Mouse (Mus musculus) forebrain, embryonic 12.5 days (tissue): ENCODE measurements around the gene Gdf11. TPM values are rescaled to one million over a fixed set of nuclear protein-coding genes. Genes with fewer than 3 reads are reported as not detected.

Source experiments
- ATAC-seq: fragments of 200-750 bp; cut with Nextera tagmentation; 2 replicates; pipeline ENCODE4 v1.8.0; 2017; ENCODE audit warnings: moderate TSS enrichment; ENCODE audit not compliant: low FRiP score
- H3K27ac ChIP-seq: fragments of 300-500 bp; sonication (generic); 2 replicates; pipeline ENCODE4 v1.5.1; 2016; ENCODE audit warnings: mild to moderate bottlenecking
- H3K27me3 ChIP-seq: fragments of 300-500 bp; sonication (generic); 2 replicates; pipeline ENCODE4 v1.6.1; 2016; ENCODE audit warnings: mild to moderate bottlenecking
- H3K36me3 ChIP-seq: fragments of 300-500 bp; sonication (generic); replicated peaks from 2 replicates; pipeline ENCODE4 v1.6.1; 2016; ENCODE audit warnings: mild to moderate bottlenecking
- H3K4me1 ChIP-seq: fragments of 300-500 bp; sonication (generic); 2 replicates; pipeline ENCODE4 v1.6.1; 2016
- H3K4me2 ChIP-seq: fragments of 300-500 bp; sonication (generic); 2 replicates; pipeline ENCODE4 v1.6.1; 2016; ENCODE audit warnings: mild to moderate bottlenecking, moderate library complexity
- H3K4me3 ChIP-seq: fragments of 300-500 bp; sonication (generic); replicated peaks from 2 replicates; pipeline ENCODE4 v1.5.1; 2016; ENCODE audit warnings: mild to moderate bottlenecking
- H3K9ac ChIP-seq: fragments of 300-500 bp; sonication (generic); 2 replicates; pipeline ENCODE4 v1.6.1; 2016; ENCODE audit warnings: mild to moderate bottlenecking
- H3K9me3 ChIP-seq: fragments of 300-500 bp; sonication (generic); 2 replicates; pipeline ENCODE4 v1.6.1; 2016
- WGBS: fragments of 180-500 bp; shearing (Covaris S2); methylation state at CpG from one replicate; pipeline ENCODE4 v1.1.7; 2016; 5-methylcytosine and 5-hydroxymethylcytosine counted together
- polyA plus RNA-seq: library from polyadenylated mRNA; unstranded; fragments of >200 nt; fragmentation: Nextera tagmentation; extraction: Ambion mirVana; gene quantifications from 2 replicates; pipeline ENCODE4 v1.2.1, GENCODE M21; 2016

The Gdf11 gene
- polyA plus RNA-seq, 1 experiment from 2014 or later, result 9.6 TPM

DNA sequence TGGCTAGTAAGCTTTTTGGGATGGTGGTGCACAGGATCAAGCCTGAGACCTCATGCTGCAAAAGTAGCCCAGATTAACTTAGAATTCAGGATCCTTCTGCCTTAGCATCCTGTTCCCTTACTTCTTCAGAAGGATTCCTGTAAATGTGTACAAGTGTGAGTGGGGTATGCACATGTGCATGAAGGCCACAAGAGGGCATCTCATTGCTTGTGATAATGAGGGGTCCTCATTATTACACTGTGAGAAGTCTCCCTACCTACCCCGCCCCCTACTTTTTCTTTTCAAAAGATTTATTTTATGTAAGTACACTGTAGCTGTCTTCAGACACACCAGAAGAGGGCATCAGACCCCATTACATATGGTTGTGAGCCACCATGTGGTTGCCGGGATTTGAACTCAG lies 24.0 kb upstream of the Gdf11 start:
- H3K27me3 ChIP-seq, result no peaks in the 10 kb centered on the region
- H3K4me1 ChIP-seq, result peaks cover 16% of the 10 kb centered on the region
- WGBS, result 78% methylated on average over 2 of the region's 2 CpGs
- H3K9ac ChIP-seq, result no peak overlapping the region
- H3K4me2 ChIP-seq, result no peak overlapping the region
- no peak overlapping the region for H3K4me3 ChIP-seq
- H3K27ac ChIP-seq, result no peak overlapping the region
- no peaks in the 10 kb centered on the region for H3K9me3 ChIP-seq
- ATAC-seq, result no peak
- H3K36me3 ChIP-seq, result peaks cover 15% of the 10 kb centered on the region

DNA sequence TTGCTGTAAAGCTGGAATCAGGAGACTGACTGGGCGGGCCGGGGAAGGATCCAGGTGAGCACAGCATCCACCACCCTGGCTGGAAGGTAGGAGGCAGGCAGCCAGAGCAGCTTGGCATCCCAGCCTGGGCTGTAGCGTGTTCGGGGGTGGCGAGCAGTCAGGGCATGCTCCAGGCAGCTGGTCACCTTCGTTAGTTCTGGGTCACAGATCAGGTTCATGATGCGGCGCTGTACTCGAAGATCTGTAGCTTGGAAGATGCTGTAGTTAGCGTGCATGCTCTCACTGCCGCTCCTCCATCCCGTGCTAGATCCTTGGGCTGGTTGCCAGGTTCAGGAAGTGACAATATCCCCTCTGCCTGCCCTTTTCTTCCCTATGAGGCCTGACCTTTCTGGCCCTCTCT lies 22.2 kb upstream of the Gdf11 start:
- peaks cover 15% of the 10 kb centered on the region for H3K36me3 ChIP-seq
- no peak overlapping the region for H3K27ac ChIP-seq
- H3K9me3 ChIP-seq, result no peaks in the 10 kb centered on the region
- WGBS, result 85% methylated on average over 12 of the region's 12 CpGs
- no peak overlapping the region for H3K4me3 ChIP-seq
- H3K4me2 ChIP-seq, result no peak overlapping the region
- no peak overlapping the region for H3K9ac ChIP-seq
- peaks cover 22% of the 10 kb centered on the region for H3K4me1 ChIP-seq
- peaks cover 6% of the 10 kb centered on the region for H3K27me3 ChIP-seq
- no peak for ATAC-seq

DNA sequence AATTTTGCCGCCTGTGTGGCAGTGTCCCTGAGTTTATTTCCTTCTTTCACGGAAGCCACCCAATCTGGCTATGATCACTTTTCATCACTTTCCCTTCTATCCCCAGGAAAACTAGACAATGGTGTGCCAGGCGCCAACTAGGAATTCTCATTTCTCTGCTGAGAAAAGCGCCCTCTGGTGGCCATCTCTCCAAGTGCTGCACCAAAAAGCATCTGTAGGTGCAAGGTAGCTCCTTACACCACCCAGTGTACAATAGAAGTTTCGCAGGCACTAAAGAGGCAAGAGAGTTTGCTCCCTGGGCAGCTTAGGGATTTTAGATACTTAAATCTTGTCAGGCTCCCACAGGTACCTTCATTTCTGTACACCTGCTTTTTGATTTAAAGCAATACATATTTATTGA lies 21.7 kb upstream of the Gdf11 start:
- Histone ChIP-seq H3K4me2 (no peak overlapping the region), H3K27ac (no peak overlapping the region), H3K9ac (no peak overlapping the region), H3K4me1 (peaks cover 22% of the 10 kb centered on the region), H3K27me3 (peaks cover 11% of the 10 kb centered on the region), H3K4me3 (no peak overlapping the region), H3K9me3 (no peaks in the 10 kb centered on the region), H3K36me3 (peaks cover 13% of the 10 kb centered on the region)
- 6% methylated on average over 5 of the region's 5 CpGs for WGBS
- ATAC-seq, result peak; percentile 53

DNA sequence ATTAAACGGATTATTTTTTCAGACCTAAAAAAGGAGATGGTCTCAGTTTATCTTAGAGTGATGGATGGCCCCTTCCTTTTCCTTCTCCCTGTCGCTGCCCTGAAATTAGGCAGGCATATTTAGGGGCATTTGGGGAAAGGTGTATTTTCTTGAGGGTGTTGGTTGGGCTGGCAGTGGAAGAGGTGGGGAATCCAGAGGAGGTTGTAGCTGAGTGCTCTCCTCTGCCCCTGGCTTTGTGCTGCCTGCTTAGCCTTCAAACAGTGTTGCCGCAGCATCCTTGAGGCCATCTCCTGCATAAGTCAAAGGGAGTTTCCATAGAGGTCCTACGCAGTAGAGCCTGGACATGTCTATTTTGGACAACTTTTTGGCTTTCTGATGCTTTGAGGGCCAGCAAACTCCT lies 21.3 kb upstream of the Gdf11 start:
- Histone ChIP-seq H3K4me1 (peaks cover 22% of the 10 kb centered on the region), H3K9me3 (no peaks in the 10 kb centered on the region), H3K9ac (no peak overlapping the region), H3K27ac (no peak overlapping the region), H3K4me3 (no peak overlapping the region), H3K27me3 (peaks cover 14% of the 10 kb centered on the region), H3K4me2 (no peak overlapping the region), H3K36me3 (peaks cover 9% of the 10 kb centered on the region)
- ATAC-seq, result no peak
- WGBS, result 83% methylated on average over 4 of the region's 4 CpGs

DNA sequence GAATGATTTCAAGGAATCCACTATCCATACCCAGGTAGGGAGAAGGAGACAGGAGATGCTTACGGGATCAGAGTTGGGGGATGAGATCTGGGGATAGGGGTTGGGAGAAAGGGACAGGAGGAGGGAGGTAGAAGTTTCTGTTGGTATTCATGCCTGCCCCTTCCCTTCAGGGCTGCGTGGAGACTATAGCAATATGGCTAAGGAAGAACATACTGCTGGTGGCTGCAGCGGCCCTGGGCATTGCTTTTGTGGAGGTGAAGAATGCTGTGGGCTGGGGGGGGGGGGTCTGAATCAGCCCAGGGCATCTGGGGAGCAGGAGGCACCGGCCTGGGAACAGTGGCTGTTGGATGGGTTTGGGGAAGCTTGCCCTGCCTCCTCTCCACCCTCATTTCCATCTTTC lies 20.8 kb upstream of the Gdf11 start:
- Histone ChIP-seq H3K4me2 (no peak overlapping the region), H3K4me3 (no peak overlapping the region), H3K27ac (no peak overlapping the region), H3K9ac (no peak overlapping the region), H3K9me3 (no peaks in the 10 kb centered on the region), H3K4me1 (peaks cover 22% of the 10 kb centered on the region), H3K36me3 (peaks cover 4% of the 10 kb centered on the region), H3K27me3 (peaks cover 14% of the 10 kb centered on the region)
- 84% methylated on average over 4 of the region's 4 CpGs for WGBS
- ATAC-seq, result no peak

DNA sequence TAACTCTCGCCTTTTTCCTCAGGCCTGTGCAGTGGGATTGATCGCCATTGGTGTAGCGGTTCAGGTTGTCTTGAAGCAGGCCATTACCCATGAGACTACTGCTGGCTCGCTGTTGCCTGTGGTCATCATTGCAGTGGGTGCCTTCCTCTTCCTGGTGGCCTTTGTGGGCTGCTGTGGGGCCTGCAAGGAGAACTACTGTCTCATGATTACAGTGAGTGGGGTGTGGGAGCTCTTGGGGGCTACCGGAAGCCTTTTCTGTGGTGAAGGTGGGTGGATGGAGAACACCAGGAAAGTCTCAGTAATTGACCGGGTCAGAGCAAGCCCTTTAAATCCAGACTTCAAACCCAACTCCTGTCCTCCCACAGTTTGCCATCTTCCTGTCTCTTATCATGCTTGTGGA lies 19.9 kb upstream of the Gdf11 start:
- no peak overlapping the region for H3K27ac ChIP-seq
- WGBS, result 95% methylated on average over 6 of the region's 6 CpGs
- H3K9me3 ChIP-seq, result no peaks in the 10 kb centered on the region
- H3K9ac ChIP-seq, result no peak overlapping the region
- H3K4me2 ChIP-seq, result 0 out of 2 replicates have a peak overlapping the region, but pooled peaks have one; percentile 84
- peaks cover 3% of the 10 kb centered on the region for H3K36me3 ChIP-seq
- ATAC-seq, result no peak
- H3K4me1 ChIP-seq, result peaks cover 22% of the 10 kb centered on the region
- H3K4me3 ChIP-seq, result no peak overlapping the region
- peaks cover 14% of the 10 kb centered on the region for H3K27me3 ChIP-seq

DNA sequence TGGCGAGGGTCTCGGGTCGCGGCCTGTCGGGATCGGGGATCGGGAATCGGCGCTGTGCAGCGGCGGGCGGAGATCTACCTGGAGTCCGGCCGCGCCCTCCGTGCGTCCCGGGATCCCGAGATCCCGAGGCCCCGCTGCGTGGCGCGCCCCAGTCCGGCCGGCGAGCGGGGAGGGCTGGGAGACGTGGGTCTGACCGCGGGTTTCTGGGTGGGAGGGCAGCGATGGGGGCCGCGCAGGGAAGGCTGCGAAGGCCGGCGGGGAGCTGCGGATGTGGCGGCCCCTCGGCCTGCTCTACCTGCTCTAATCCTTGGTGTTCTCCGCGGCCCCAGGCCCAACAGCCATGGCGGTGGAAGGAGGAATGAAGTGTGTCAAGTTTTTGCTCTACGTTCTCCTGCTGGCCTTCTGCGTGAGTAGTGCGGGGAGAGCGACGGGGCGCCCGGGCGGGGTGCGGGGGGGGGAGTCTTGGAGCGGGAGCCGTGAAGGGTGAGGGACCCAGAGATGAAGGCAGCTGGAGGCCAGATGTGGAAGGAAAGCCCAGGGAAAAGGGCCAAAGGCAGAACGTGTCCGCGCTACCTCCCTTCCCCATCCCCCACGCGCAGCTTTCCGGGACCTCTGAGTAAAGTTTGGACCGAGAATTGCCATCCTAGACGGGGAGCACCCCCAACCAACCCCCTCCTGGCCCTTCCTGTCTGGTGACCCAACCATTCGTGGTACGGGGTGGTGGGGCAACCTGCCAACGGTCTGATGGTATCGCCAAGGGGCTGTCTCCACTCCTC lies 18.7 kb upstream of the Gdf11 start:
- no peaks in the 10 kb centered on the region for H3K9me3 ChIP-seq
- peak overlapping the region; percentile 81 for H3K4me3 ChIP-seq
- peak overlapping the region; percentile 42; the same call in 1 of the 2 replicates for H3K27ac ChIP-seq
- H3K9ac ChIP-seq, result peak overlapping the region; percentile 85
- peaks cover 3% of the 10 kb centered on the region for H3K36me3 ChIP-seq
- 4% methylated on average over 57 of the region's 66 CpGs for WGBS
- peaks cover 22% of the 10 kb centered on the region for H3K4me1 ChIP-seq
- ATAC-seq, result peak; percentile 50
- peaks cover 14% of the 10 kb centered on the region for H3K27me3 ChIP-seq
- peak overlapping the region; percentile 84 for H3K4me2 ChIP-seq

DNA sequence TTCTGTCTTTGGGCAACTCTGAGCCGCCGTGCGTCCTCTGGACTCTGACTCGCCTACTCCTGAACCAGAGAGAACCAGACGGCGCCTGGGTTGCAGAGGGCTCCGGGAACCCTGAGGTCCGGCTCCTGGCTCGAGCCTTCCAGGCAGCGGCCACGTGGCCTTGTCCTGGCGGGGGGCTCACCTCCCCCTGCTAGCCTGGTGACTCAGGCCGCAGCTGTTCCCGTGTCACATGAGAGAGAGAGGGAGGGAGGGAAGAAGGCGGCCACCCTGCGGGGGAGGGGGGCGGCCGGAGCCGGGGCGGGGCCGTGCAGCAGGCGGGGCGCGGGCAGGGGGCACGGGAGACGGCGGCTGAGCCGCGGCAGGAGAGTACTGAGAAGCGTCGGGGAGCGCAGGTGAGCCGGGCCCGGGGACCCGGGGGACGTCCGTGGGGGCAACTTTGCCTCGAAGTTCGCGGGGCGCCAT lies 18.1 kb upstream of the Gdf11 start:
- Histone ChIP-seq H3K4me1 (peaks cover 22% of the 10 kb centered on the region), H3K4me2 (peak overlapping the region; percentile 84), H3K36me3 (peaks cover 3% of the 10 kb centered on the region), H3K4me3 (peak overlapping the region; percentile 81), H3K9me3 (no peaks in the 10 kb centered on the region), H3K27me3 (peaks cover 14% of the 10 kb centered on the region), H3K9ac (peak overlapping the region; percentile 85), H3K27ac (peak overlapping the region; percentile 42; the same call in 1 of the 2 replicates)
- ATAC-seq, result peak; percentile 73
- WGBS, result under 1% methylated on average over 35 of the region's 41 CpGs

DNA sequence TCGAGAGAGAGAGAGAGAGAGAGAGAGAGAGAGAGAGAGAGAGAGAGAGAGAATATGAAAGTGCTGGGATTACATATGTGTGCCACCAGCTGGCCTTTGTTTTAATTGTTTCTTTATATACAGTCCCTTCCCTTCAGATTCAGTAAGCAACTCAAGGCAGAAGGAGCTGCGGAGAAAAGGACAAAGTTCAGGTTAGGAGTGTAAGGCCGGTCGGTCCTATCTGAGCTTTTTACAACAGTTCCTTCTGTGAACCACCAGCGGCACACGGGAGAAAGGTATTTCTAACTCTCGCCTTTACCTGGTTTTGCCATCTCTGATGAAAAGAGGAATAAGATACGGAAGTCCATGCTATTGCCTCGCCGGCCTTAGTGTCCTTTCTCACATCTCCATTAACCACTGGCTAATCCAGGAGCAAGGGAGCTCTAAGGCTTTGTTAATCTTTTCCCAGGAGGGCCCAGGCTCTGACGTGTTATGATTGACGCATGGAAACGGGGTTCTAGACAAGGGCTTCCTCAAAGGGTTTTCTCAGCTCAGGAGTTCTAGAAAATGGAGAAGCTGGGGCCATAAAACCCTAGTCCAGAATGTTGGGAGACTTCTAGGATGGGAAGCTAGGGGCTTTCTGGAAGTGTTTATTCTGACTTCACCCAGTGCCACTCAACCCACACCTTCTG lies 17.4 kb upstream of the Gdf11 start:
- no peaks in the 10 kb centered on the region for H3K9me3 ChIP-seq
- H3K4me2 ChIP-seq, result peak overlapping the region; percentile 84
- no peak for ATAC-seq
- H3K27ac ChIP-seq, result 0 out of 2 replicates have a peak overlapping the region, but pooled peaks have one; percentile 5
- peaks cover 14% of the 10 kb centered on the region for H3K27me3 ChIP-seq
- H3K9ac ChIP-seq, result peak overlapping the region; percentile 85
- 62% methylated on average over 13 of the region's 13 CpGs for WGBS
- H3K4me1 ChIP-seq, result peaks cover 22% of the 10 kb centered on the region
- H3K4me3 ChIP-seq, result peak overlapping the region; percentile 81
- H3K36me3 ChIP-seq, result peaks cover 3% of the 10 kb centered on the region

DNA sequence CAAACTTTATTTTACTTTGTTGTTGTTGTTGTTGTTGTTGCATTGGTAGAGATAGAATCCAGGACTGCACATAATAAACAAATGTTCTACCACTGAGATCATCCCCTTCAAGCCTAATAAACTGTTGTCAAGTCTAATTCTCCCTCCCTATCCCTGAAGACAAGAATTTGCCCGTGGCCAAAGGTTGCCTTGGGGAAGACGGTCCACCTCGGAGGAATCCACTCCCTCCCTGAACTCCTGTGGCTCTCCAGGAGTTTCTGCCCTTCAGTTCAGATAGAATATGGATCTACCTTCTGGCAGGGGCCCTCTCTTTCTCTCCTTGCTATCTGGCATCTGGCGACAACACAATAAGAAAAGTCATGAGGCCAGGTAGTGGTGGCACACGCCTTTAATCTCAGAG lies 13.3 kb upstream of the Gdf11 start:
- WGBS, result 76% methylated on average over 5 of the region's 5 CpGs
- Histone ChIP-seq H3K36me3 (no peaks in the 10 kb centered on the region), H3K4me1 (peaks cover 10% of the 10 kb centered on the region), H3K9me3 (no peaks in the 10 kb centered on the region), H3K9ac (no peak overlapping the region), H3K27me3 (peaks cover 14% of the 10 kb centered on the region), H3K4me2 (no peak overlapping the region), H3K27ac (no peak overlapping the region), H3K4me3 (no peak overlapping the region)
- ATAC-seq, result no peak

DNA sequence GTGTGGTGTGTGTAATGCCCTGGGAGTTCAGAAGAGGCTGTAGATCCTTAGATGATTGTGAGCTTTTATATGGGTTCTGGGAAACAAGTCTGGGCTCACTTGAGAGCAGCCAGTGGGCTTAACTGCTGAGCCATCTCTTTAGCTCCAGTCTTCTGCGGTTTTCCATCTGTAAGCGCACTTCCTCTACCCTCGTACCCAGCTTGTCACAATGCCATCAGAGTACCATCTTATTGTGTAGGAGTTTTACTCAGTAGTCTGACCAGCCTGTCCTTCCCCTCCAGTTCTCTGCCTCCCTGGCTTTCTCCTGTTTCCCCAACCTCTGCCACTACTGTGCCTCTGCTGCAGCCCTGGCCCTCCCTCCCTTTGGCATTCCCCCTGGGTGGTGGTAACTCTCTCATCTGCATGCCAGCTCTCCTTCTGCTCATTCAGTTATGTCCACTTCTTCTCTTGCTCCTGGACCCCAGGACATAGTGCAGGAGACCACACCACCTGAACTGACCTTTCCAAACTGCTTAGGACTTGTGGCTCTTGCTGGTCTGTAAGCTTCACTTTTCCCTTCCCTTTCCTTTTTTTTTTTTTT lies 11.0 kb upstream of the Gdf11 start:
- 76% methylated on average over 3 of the region's 3 CpGs for WGBS
- Histone ChIP-seq H3K27ac (no peak overlapping the region), H3K27me3 (peaks cover 3% of the 10 kb centered on the region; the same call in 1 of the 2 replicates), H3K4me2 (no peak overlapping the region), H3K4me3 (no peak overlapping the region), H3K4me1 (no peaks in the 10 kb centered on the region), H3K36me3 (no peaks in the 10 kb centered on the region), H3K9ac (no peak overlapping the region), H3K9me3 (no peaks in the 10 kb centered on the region)
- ATAC-seq, result no peak

DNA sequence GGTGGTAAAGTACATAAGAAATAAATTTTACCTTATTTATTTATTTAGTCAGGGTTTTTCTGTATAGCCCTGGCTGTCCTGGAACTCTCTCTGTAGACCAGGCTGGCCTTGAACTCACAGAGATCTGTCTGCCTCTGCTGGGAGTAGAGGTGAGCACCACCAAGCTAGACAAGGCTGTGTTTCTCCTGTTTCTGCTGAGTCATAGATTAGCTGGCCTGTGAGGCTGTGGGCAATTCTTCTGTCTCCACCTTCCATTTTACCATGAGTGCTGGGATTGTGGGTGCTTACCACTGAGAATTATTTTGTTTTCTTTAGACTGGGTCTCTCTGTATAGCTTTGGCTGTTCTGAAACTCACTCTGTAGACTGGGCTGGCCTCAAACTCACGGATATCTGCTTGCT lies 9.9 kb upstream of the Gdf11 start:
- Histone ChIP-seq H3K4me2 (no peak overlapping the region), H3K27ac (no peak overlapping the region), H3K9me3 (no peaks in the 10 kb centered on the region), H3K36me3 (no peaks in the 10 kb centered on the region), H3K4me3 (no peak overlapping the region), H3K27me3 (peaks cover 11% of the 10 kb centered on the region), H3K4me1 (peaks cover under 1% of the 10 kb centered on the region; the same call in 1 of the 2 replicates), H3K9ac (no peak overlapping the region)
- WGBS, result 83% methylated on average over 1 of the region's 1 CpGs
- no peak for ATAC-seq
